Mouse (Mus musculus): ENCODE results near the gene Crot.
"Not testable (repeated sequence)": the region's sequence is repeated elsewhere in the genome, so short reads cannot be mapped to it uniquely, and the experiment has no call there.

Crot gene

DNA sequence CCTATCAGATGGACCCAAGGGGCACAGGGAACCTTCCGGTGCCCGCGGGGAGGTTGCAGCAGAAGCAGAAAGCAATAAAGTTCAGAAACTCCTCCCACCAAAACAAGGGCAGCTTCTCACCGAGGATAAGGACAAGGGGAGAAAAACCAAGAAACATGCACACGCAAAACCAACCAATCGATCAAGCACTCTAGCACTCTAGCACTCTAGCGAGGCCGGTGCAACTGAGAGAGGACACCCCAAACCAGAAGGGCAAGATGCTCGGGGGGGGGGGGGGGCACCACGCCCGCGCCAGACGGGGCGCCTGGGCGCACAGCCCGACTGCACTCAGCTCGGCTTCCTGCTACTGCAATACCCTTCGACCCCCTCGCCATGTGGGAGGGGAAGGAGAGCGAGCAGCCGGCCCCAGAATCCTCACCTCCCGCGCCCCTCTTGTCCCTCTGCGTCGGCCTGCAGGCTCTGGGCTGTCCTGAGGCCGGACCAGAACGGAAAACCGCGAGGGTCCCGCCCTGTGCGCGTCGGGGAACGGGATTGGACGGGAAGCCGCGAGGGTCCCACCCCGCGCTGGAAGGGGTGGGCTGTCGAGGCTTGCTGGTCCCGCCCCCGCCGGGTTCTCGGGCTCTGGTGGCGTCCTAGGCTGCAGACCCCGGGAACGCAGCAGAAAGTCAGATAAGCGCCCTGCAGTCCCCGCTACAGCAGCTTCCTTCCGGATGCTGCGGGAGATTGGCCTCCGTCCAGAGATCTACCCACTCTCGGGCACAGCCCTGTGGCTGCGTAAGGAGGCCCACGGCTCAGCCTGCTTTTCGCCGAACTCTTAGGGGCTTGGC, at the start of gene Crot:
Gene Crot (minus strand): TSS at position 639 of the 827 bp plus-strand sequence.
- peak; percentile 94 for DNase-seq (ENCODE audit: extremely low read depth, insufficient read length, low spot score)

GRCm38 (mm10) chr5:9045904-9046303, 48.8 kb upstream of the Crot start:
- DNase-seq (ENCODE audit: extremely low read depth, insufficient read length, low spot score): no peak

DNA sequence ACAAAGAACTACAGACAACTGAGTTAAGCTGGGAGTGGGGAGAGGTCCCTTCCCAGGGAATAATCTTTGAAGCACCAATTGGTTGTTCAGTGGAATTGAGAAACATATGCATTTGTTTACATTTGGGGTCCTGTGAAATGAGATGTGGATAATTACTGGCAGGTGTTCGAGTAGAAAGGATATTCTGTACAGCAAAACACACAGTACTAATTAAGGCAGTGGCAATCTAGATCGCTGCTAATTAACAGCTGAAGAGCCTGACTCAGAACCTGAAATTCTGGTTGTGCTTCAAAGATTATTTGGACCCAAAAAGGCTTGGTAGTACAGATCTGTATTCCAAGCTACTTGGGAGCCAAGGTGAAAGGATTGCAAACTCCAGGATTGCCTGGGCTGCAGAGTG, 47.7 kb upstream of the Crot start:
- DNase-seq (ENCODE audit: extremely low read depth, insufficient read length, low spot score): no peak

- DNase-seq (ENCODE audit: extremely low read depth, insufficient read length, low spot score): no peak
Observed at GRCm38 (mm10) chr5:9043582-9044267, 46.6 kb upstream of the Crot start.

DNA sequence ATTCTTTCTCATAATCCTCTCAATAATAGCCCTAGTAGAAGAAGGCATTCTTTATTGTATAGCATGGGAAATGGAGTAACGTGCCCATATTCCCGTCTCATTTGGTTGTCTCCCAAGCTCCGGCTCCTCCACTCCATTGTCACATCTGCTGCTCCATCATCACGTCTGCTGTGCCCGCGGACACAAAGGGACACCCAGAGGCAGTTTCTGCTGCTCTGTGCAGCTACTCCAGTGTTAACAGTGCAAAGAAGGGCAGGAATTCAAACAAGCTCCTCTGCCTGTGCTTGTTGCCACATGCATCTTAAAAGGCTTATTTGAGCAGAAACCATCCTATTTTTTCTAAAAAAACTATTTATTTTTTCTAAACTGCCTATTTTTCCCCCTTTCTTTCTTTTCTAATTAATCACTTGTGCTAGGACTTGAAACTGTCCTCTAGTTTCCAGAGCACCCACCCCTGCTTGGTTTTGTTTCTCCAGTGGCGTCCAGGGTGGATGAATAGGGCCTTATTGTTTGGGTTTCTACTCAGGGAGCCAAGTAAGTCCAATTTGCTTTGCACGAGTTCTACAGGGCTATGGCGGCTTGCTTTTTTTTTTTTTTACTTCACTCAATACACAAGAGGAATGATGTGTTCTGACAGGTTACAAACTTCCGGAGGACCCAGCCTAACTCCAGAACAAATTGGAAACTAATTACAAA, 45.7 kb upstream of the Crot start:
- no peak for DNase-seq (ENCODE audit: extremely low read depth, insufficient read length, low spot score)

- DNase-seq (ENCODE audit: extremely low read depth, insufficient read length, low spot score): no peak
Observed at GRCm38 (mm10) chr5:9040665-9041215, 43.6 kb upstream of the Crot start.

DNA sequence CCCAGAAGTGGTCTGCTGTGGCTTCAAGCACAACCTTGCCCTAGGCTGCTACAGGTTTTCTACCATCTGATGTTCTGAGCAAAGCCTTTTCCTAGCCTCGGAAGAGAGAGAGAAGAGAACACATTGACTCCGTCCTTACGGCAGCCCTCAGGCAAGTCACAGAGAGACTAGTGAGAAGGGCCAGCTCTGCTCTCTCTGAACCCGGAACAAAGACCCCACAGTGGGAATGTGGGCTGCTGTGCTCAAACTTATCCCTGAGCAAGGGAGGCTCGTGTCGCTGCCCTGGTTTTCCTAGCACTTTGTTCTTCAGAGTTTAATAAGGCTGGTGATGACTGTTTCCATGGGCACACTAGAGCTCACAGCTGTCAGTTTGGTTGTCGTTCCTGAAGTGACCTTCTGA, 42.9 kb upstream of the Crot start:
- DNase-seq (ENCODE audit: extremely low read depth, insufficient read length, low spot score): no peak

DNA sequence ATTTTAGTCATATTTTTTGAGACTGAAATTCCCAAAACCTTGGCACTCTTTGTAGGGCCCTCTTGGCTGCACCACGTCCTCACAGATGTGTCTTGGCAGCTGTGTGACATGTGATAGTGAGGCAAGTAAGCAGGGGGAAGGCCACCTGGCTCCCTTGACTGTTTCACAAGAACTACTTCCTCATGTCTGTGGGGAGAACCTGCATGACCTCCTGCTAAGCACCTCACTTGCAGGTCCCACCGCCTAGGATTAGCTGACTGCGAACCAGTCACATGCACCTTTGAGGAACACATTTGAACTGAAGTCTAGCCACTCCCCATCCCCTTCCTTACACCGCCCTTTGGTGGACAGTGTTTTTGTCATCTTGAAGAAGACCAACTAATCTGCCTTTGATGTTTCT, 40.2 kb upstream of the Crot start:
- no peak for DNase-seq (ENCODE audit: extremely low read depth, insufficient read length, low spot score)

GRCm38 (mm10) chr5:9035457-9035856, 38.3 kb upstream of the Crot start:
- no peak for DNase-seq (ENCODE audit: extremely low read depth, insufficient read length, low spot score)

GRCm38 (mm10) chr5:9034535-9034934, 37.4 kb upstream of the Crot start:
- DNase-seq (ENCODE audit: extremely low read depth, insufficient read length, low spot score): no peak

GRCm38 (mm10) chr5:9033843-9034242, 36.7 kb upstream of the Crot start:
- no peak for DNase-seq (ENCODE audit: extremely low read depth, insufficient read length, low spot score)

GRCm38 (mm10) chr5:9032641-9033040, 35.5 kb upstream of the Crot start:
- DNase-seq (ENCODE audit: extremely low read depth, insufficient read length, low spot score): no peak

DNA sequence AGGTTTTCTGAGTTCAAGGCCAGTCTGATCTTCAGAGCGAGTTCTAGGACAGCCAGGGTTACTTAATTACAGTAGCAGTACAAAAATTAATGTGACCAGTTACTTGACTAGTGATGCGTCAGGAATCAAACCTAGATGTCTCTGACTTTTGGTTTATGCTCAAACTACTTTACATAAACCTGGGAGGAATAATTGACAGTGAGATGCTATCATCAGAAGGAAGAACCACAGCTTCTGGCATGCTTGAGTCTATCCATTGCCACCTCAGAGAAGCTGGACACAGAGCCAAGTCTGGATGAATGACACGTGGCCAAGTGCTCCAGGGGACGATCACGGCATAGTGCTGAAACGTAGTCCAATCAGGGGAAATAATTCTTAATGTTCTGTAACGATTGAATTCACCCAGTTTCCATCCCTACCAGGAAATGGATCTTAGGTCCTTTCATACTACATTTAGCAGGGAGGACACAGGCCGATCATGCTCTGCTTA, 35.0 kb upstream of the Crot start:
- no peak for DNase-seq (ENCODE audit: extremely low read depth, insufficient read length, low spot score)

DNA sequence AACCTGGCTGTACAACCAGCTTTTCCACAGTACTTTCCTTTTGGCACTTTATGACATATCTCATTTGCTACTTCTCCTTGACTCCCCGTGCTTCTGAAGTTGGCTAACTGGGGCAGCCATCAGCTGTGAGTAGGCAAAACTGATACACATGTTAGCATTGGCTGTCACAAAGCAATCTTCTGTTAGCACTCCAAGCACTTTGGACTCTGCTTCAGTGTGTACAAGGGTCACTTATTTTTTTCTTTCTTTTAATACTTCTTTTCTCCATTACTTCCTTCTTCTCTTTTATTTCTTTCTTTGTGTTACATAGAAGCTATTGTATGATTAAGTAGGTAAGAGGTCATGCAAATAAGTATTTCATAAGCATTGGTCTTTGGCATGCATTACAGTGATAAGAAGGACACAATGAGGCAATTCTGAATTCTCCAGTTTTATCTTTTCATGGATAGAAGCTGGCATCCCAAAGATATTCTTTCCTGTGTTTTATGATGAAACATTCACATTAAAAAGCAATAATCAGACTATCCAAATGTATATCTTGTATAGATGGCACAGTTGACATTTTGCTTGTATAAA, 31.2 kb upstream of the Crot start:
- DNase-seq (ENCODE audit: extremely low read depth, insufficient read length, low spot score): no peak

DNA sequence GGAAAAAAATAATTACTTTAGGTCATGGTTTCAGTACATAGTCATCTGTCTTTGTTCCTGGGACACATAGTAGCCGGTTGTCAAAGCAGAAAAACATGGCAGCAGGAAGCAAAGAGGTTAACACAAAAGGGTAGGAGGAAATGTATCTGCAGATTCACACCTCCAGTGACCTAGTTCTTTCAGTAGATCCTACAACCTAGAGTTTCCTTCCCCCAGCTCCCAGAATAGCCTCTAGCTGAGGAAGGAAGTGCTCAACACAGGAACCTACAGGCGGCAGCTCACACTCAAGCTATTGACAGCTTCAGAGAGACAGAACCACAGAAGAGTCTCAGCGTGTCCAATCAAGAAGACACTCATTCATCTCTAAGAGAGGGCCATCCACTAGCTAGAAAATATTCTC, 18.2 kb upstream of the Crot start:
- no peak for DNase-seq (ENCODE audit: extremely low read depth, insufficient read length, low spot score)

- DNase-seq (ENCODE audit: extremely low read depth, insufficient read length, low spot score): no peak
Observed at GRCm38 (mm10) chr5:9014774-9015173, 17.6 kb upstream of the Crot start.

GRCm38 (mm10) chr5:9011374-9011773, 14.2 kb upstream of the Crot start:
- no peak for DNase-seq (ENCODE audit: extremely low read depth, insufficient read length, low spot score)

DNA sequence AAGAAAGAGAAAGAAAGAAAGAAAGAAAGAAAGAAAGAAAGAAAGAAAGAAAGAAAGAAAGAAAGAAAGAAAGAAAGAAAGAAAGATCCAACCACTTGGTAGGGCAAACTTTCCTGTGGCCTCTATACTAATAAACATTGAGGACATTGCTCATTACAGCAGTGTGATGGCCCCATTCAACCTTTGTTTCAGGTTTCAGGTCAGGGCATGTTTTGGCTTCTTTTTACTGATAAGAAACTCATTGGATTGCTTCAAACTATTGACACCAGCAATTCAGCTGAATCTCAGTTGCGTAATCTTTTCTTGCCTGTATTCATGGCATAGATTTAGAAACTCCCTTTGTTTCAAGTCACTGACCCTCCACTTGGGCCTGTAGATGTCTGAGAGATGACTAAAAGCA, 13.0 kb upstream of the Crot start:
- DNase-seq (ENCODE audit: extremely low read depth, insufficient read length, low spot score): no peak

- not testable (repeated sequence) for DNase-seq (ENCODE audit: extremely low read depth, insufficient read length, low spot score)
Observed at GRCm38 (mm10) chr5:9006585-9006984, 9.5 kb upstream of the Crot start.

GRCm38 (mm10) chr5:9000006-9000405, 2.9 kb upstream of the Crot start:
- not testable (repeated sequence) for DNase-seq (ENCODE audit: extremely low read depth, insufficient read length, low spot score)

DNA sequence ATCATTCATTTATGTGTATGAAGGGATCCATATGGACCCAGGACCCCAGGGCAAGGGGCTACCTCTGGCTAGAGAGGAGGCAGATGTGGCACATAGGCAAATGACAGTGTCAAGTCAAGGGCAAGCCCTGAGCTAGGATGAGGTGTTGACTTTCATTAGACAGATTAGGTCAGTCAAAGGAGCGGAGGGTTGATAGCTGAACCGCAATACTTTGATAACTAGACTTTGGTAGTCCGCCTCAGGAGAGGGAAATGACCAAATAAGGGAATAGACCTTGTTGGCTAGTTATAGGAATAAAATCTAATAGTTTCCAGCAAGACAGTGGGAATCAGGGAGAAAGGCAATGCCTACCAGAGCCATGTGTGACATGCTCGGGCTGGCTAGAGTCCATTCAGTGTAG, 2.0 kb upstream of the Crot start:
- no peak for DNase-seq (ENCODE audit: extremely low read depth, insufficient read length, low spot score)

Measured in 3134 (cell line).